Mouse (Mus musculus) bone marrow macrophage, adult 2 months (primary cell): Measurements from ENCODE around the gene Gm13101. TPM values are rescaled to one million over a fixed set of nuclear protein-coding genes. Genes with fewer than 3 reads are reported as not detected.
"Not testable (repeated sequence)": the region's sequence is repeated elsewhere in the genome, so short reads cannot be mapped to it uniquely, and the experiment has no call there.

Experiments used
- H3K27ac ChIP-seq: 2 replicates; pipeline ENCODE4 v1.5.1; 2012; ENCODE audit warnings: low read depth, low read length; ENCODE audit not compliant: insufficient read depth
- H3K4me1 ChIP-seq: 2 replicates; pipeline ENCODE4 v1.6.1; 2012; ENCODE audit warnings: low read length; ENCODE audit not compliant: control insufficient read depth, insufficient read depth
- H3K4me3 ChIP-seq: 2 replicates; pipeline ENCODE4 v1.5.1; 2012; ENCODE audit warnings: mild to moderate bottlenecking, low read length, moderate library complexity; ENCODE audit not compliant: insufficient read depth
- polyA plus RNA-seq: library from polyadenylated mRNA; stranded (reverse); fragments of >200 nt; gene quantifications from 2 replicates; pipeline ENCODE4 v1.2.4, GENCODE M21; 2012; ENCODE audit not compliant: missing spikeins, insufficient read depth, insufficient read length

Gm13101 gene
- not detected in 2 replicates for polyA plus RNA-seq

GRCm38 (mm10) chr4:143966850-143967249 lies at the start of gene Gm13101:
Gene Gm13101 (minus strand): TSS chr4:143966950.
- H3K27ac ChIP-seq, H3K4me3 ChIP-seq, H3K4me1 ChIP-seq: not testable (repeated sequence)

DNA sequence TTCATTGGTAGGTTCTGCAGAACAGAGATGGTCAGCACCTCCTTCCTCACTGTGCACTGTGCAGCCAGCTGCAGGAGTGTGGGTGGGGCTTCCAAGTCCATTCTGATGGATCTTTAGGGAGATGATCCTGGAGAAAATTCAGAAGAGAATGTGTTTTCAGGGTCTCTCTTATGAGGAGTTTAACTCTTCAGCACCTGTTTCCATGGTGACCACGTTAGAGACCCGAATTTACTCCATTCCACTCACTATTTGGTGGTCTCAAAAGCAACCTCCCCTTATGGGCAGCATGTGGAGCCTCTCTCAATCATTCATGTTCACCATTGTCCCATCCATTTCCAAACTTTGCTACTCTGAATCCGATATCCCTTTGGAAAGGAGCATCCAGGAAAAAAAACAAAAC lies 27.5 kb upstream of the Gm13101 start, which contains the start of gene Pramef17:
Gene Pramef17, minus strand, starts transcription at position 101 of the 400 bp plus-strand sequence.
- not testable (repeated sequence) for H3K27ac ChIP-seq, H3K4me1 ChIP-seq, H3K4me3 ChIP-seq

DNA sequence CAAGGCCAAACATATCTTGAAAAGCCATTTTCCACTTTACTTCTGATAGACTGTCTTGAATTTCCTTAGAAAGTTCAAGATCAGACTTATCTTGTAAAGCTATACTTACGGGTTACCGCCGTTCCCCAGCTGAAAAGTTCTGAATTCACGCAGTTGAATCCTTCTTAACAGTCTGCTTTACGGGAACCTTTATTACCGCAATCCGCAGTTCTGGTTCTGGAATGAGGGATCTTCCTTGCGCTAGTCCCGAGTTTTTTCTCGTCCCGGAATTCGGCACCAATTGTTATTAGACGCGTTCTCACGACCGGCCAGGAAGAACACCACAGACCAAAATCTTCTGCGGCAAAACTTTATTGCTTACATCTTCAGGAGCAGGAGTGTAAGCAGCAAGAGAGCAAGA lies 21.4 kb upstream of the Gm13101 start:
- not testable (repeated sequence) for H3K4me3 ChIP-seq, H3K4me1 ChIP-seq, H3K27ac ChIP-seq

DNA sequence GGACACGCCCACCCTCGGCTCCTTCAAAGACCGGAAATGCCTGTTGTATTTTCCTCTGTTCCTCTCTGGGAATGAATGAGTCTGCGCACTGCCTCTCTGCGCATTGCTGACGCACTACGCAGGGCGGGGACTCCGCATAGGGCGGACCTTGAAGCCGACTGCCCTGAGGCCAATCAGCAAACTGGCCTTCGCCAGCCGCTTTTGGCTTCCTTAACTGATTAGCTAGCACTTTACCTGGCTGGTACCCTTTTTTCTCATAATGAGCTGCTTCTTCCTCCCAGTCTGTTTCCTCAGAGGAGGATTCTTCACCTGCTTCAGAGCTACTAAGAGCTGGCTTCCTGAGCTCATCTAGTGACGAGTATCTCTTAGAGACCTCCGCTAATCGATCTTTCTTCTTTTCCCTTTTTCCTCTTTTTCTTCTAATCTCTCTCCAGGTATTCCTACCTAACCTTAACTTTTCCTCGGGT lies 20.8 kb upstream of the Gm13101 start:
- not testable (repeated sequence) for H3K4me3 ChIP-seq, H3K27ac ChIP-seq, H3K4me1 ChIP-seq

DNA sequence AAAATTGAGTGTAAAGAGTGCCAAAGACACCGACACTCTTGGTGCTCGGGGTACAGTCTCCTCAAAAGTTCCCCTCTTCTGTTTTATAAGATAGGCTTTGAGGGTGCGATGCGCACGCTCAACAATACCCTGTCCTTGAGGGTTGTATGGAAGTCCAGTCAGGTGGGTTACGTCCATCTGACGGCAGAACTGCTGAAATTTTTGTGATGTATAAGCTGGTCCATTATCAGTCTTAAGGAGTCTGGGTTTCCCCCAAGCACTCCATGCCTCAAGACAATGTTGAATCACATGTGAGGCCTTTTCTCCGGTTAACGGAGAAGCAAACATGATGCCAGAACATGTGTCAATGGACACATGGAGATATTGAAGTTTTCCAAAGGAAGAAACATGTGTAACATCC lies 19.0 kb upstream of the Gm13101 start:
- not testable (repeated sequence) for H3K4me1 ChIP-seq, H3K27ac ChIP-seq, H3K4me3 ChIP-seq

DNA sequence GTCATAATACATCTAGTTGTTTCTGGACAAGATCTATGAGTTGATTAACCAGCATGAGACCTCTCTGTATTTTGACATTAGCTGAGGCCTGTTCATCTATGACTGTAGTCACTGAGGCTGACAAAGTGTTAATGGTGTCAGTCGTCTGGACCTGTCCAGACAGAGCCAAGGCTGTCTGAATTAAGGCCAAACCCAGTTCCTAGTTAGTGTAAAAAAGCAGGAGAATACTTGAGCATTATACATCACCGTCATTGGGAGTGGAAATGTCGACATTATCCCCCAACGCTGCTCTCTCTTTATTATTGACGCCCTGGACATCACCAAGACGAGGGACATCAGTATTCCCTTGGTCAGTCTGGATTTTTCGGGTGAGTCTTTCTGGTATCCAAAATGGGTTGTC lies 18.4 kb upstream of the Gm13101 start:
- H3K27ac ChIP-seq, H3K4me3 ChIP-seq, H3K4me1 ChIP-seq: not testable (repeated sequence)

- not testable (repeated sequence) for H3K4me1 ChIP-seq, H3K27ac ChIP-seq, H3K4me3 ChIP-seq
Observed at GRCm38 (mm10) chr4:143983446-143983845, 16.7 kb upstream of the Gm13101 start.

DNA sequence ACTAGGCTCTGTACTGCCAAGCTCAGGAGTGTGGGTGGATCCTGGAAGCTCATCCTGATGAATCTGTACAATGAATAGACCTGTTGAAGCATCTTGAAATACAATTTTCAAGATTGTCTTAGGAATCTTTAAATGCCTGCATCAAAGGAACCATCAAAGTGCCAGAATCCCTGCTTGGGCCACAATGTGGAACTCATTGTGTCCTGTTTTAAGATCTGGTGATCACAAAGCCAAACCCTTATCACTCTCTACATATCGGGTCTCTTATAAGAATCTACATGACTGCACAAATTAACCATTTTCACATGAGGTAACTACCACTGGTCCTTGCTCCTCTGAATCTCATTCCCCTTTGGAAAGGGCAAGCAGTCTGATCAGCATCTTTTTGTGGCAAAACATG lies 15.8 kb downstream of the Gm13101 start, which contains the start of gene Pramef25:
Gene Pramef25, minus strand, starts transcription at position 101 of the 400 bp plus-strand sequence.
- not testable (repeated sequence) for H3K27ac ChIP-seq, H3K4me1 ChIP-seq, H3K4me3 ChIP-seq

Other genes with a start within 250 kb of the Gm13101 start
- not detected in 2 replicates for gene Gm13078, start 247.5 kb downstream of the Gm13101 start, polyA plus RNA-seq
- not detected in 2 replicates for gene Gm13023, start 177.6 kb downstream of the Gm13101 start, polyA plus RNA-seq
- gene Gm13084, start 150.9 kb downstream of the Gm13101 start, polyA plus RNA-seq = not detected in 2 replicates
- gene Gm13103, start 120.5 kb downstream of the Gm13101 start, polyA plus RNA-seq = 1.0 TPM in 1 of 2 replicates, not detected in the other
- not detected in 2 replicates for gene Pramef6, start 66.6 kb downstream of the Gm13101 start, polyA plus RNA-seq
- gene Pramef25, start 15.9 kb downstream of the Gm13101 start, polyA plus RNA-seq = not detected in 2 replicates
- not detected in 2 replicates for gene Pramef17, start 27.4 kb upstream of the Gm13101 start, polyA plus RNA-seq
- not detected in 2 replicates for gene Pramel4, start 92.2 kb upstream of the Gm13101 start, polyA plus RNA-seq
- gene Gm13102, start 139.5 kb upstream of the Gm13101 start, polyA plus RNA-seq = not detected in 2 replicates
- not detected in 2 replicates for gene Oog3, start 195.7 kb upstream of the Gm13101 start, polyA plus RNA-seq
- gene Oog2, start 223.8 kb upstream of the Gm13101 start, polyA plus RNA-seq = not detected in 2 replicates
- not detected in 2 replicates for gene C87977, start 246.4 kb upstream of the Gm13101 start, polyA plus RNA-seq